Mouse (Mus musculus) C2C12 (cell line): ENCODE measurements at regions not wholly inside any gene's neighbourhood (a gene's known extent, or its start where the extent isn't known, plus 50 kb on each side); places are given as distances from the start of the nearest gene placed in this dataset.

Source experiments
- H3K27me3 ChIP-seq: one replicate; pipeline ENCODE4 v1.6.1; 2011; ENCODE audit not compliant: control insufficient read depth, insufficient read depth, insufficient read length
- H3K36me3 ChIP-seq: one replicate; pipeline ENCODE4 v1.6.1; 2011; ENCODE audit not compliant: control insufficient read depth, insufficient read depth
- H3K4me3 ChIP-seq: one replicate; pipeline ENCODE4 v1.5.1; 2011; ENCODE audit warnings: mild to moderate bottlenecking, control low read depth; ENCODE audit not compliant: poor library complexity, insufficient read depth, severe bottlenecking
- H3K79me2 ChIP-seq: one replicate; pipeline ENCODE4 v1.6.1; 2011; ENCODE audit not compliant: control insufficient read depth, insufficient read depth
- H3K79me3 ChIP-seq: one replicate; pipeline ENCODE4 v1.6.1; 2011; ENCODE audit warnings: low read depth, control low read depth
- H3ac ChIP-seq: one replicate; pipeline ENCODE3; 2011; ENCODE audit warnings: low read depth; ENCODE audit not compliant: control insufficient read depth, insufficient read length
- CEBPB ChIP-seq: IDR thresholded peaks from one replicate; pipeline ENCODE4 v1.6.1; 2011; ENCODE audit warnings: low read depth, mild to moderate bottlenecking, control low read depth, moderate library complexity
- CTCF ChIP-seq: IDR thresholded peaks from one replicate; pipeline ENCODE4 v1.5.1; 2011; ENCODE audit not compliant: control insufficient read depth, insufficient read depth, insufficient read length
- FOSL1 ChIP-seq: IDR thresholded peaks from one replicate; pipeline ENCODE4 v1.8.0; 2011; ENCODE audit warnings: mild to moderate bottlenecking, low read length; ENCODE audit not compliant: poor library complexity, insufficient read depth, severe bottlenecking
- MAX ChIP-seq: IDR thresholded peaks from one replicate; pipeline ENCODE4 v1.6.1; 2011; ENCODE audit warnings: mild to moderate bottlenecking, control low read depth
- MYOD1 ChIP-seq: IDR thresholded peaks from one replicate; pipeline ENCODE4 v1.6.1; 2011; ENCODE audit warnings: low read depth; ENCODE audit not compliant: control insufficient read depth, insufficient read length
- MYOG ChIP-seq: IDR thresholded peaks from one replicate; pipeline ENCODE4 v1.6.1; 2011; ENCODE audit not compliant: control insufficient read depth, insufficient read length; ENCODE audit errors: extremely low read depth
- USF1 ChIP-seq: IDR thresholded peaks from one replicate; pipeline ENCODE4 v1.6.1; 2011; ENCODE audit warnings: low read depth, mild to moderate bottlenecking, control low read depth, moderate library complexity

- TF ChIP-seq MYOG: no peak
- no peak for TF ChIP-seq CEBPB
- no peak for TF ChIP-seq MAX
- TF ChIP-seq MYOD1: no peak
- TF ChIP-seq CTCF: no peak
- no peak for TF ChIP-seq USF1
- no peak for TF ChIP-seq FOSL1
- Histone ChIP-seq H3K79me3 (no peaks in the 10 kb centered on the region), H3K4me3 (no peak overlapping the region), H3K36me3 (no peaks in the 10 kb centered on the region), H3K79me2 (no peaks in the 10 kb centered on the region), H3ac (no peak overlapping the region), H3K27me3 (no peaks in the 10 kb centered on the region)
Measured at GRCm38 (mm10) chr4:7220426-7220825, 1018.4 kb downstream of the Car8 start.

GRCm38 (mm10) chr4:7215048-7216030 is 1023.5 kb downstream of the Car8 start:
- Histone ChIP-seq H3K27me3 (no peaks in the 10 kb centered on the region), H3ac (no peak overlapping the region), H3K4me3 (no peak overlapping the region), H3K79me2 (no peaks in the 10 kb centered on the region), H3K79me3 (no peaks in the 10 kb centered on the region), H3K36me3 (no peaks in the 10 kb centered on the region)
- no peak for TF ChIP-seq MAX
- TF ChIP-seq FOSL1: no peak
- TF ChIP-seq CEBPB: no peak
- no peak for TF ChIP-seq CTCF
- TF ChIP-seq MYOG: no peak
- TF ChIP-seq USF1: no peak
- TF ChIP-seq MYOD1: no peak

GRCm38 (mm10) chr4:7206987-7207386 is 1031.9 kb downstream of the Car8 start:
- no peak for TF ChIP-seq MYOD1
- TF ChIP-seq CTCF: no peak
- no peak for TF ChIP-seq MAX
- no peak for TF ChIP-seq MYOG
- no peak for TF ChIP-seq FOSL1
- no peak for TF ChIP-seq USF1
- no peak for TF ChIP-seq CEBPB
- H3ac ChIP-seq: no peak overlapping the region
- no peak overlapping the region for H3K4me3 ChIP-seq
- H3K27me3 ChIP-seq: no peaks in the 10 kb centered on the region
- no peaks in the 10 kb centered on the region for H3K36me3 ChIP-seq
- no peaks in the 10 kb centered on the region for H3K79me2 ChIP-seq
- no peaks in the 10 kb centered on the region for H3K79me3 ChIP-seq

- no peaks in the 10 kb centered on the region for H3K27me3 ChIP-seq
- no peaks in the 10 kb centered on the region for H3K36me3 ChIP-seq
- no peak overlapping the region for H3ac ChIP-seq
- H3K79me2 ChIP-seq: no peaks in the 10 kb centered on the region
- TF ChIP-seq MYOG: no peak
- no peak for TF ChIP-seq USF1
- TF ChIP-seq CEBPB: no peak
- no peak for TF ChIP-seq FOSL1
- no peak for TF ChIP-seq MAX
- no peak for TF ChIP-seq CTCF
- no peak for TF ChIP-seq MYOD1
- H3K4me3 ChIP-seq: no peak overlapping the region
- H3K79me3 ChIP-seq: no peaks in the 10 kb centered on the region
Measured at GRCm38 (mm10) chr4:7201816-7202215, 1037.0 kb downstream of the Car8 start.

GRCm38 (mm10) chr4:7199941-7200340 is 1038.9 kb downstream of the Car8 start:
- H3K79me2 ChIP-seq: no peaks in the 10 kb centered on the region
- no peak overlapping the region for H3ac ChIP-seq
- no peak overlapping the region for H3K4me3 ChIP-seq
- H3K79me3 ChIP-seq: no peaks in the 10 kb centered on the region
- H3K36me3 ChIP-seq: no peaks in the 10 kb centered on the region
- TF ChIP-seq FOSL1 (no peak), CEBPB (no peak), MYOG (no peak), MAX (no peak)
- H3K27me3 ChIP-seq: no peaks in the 10 kb centered on the region
